Mouse (Mus musculus): Measurements from ENCODE around the gene Tas2r104. TPM values are rescaled to one million over a fixed set of nuclear protein-coding genes. Genes with fewer than 3 reads are reported as not detected.

Gene Tas2r104
- not detected for total RNA-seq (2023)

DNA sequence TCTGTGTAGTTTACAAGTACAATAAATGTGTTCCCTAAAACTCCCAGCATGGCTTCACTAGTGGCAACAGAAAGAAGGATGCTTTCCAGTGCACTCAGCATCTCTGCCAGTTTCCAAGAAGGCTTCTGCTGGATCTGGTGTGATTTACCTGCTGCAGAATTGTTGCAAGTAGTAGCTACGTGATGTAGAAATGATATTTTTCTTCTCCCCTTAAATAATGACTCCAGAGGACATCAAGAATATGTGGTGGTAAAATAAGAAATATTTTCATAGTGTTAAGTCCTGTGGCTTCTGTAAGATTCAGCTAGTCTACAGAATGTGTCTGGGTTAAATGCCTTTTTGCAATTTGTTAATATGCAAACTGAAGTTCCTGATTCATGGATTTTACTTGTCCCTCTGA, at the start of gene Tas2r104:
Gene Tas2r104, minus strand, starts transcription at position 101 of the 400 bp plus-strand sequence.

GRCm38 (mm10) chr6:131689963-131690362, 4.4 kb upstream of the Tas2r104 start, which contains the start of gene Tas2r114:
TSS of gene Tas2r114 (minus strand) at chr6:131690063.

DNA sequence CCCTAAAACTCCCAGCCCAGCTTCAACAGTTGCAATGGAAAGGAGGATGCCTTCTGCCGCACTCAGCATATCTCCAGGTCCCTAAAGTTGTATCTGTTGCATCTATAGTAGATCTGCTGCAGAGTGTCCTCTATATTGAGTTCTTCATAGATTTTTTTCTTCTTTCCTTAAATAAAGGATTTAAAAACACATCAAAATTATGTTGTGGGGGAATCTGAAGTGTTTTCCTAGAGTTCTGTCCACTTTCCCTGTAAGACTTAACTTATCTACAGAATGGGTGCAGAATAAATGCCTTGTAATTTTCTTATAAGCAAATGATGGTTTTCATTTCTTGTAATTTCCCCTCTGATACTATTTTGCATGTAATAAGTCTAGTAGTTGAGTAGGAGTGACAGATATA, 1.9 kb upstream of the Tas2r104 start, which contains the start of gene Tas2r105:
Gene Tas2r105, minus strand, starts transcription at position 101 of the 400 bp plus-strand sequence.

GRCm38 (mm10) chr6:131678786-131679185, 6.8 kb downstream of the Tas2r104 start, which contains the start of gene Tas2r106:
TSS of gene Tas2r106 (minus strand) at chr6:131678886.

GRCm38 (mm10) chr6:131660049-131660448, 25.5 kb downstream of the Tas2r104 start, which contains the start of gene Tas2r107:
TSS of gene Tas2r107 (minus strand) at chr6:131660149.

Other genes starting within 250 kb of the Tas2r104 start
- gene 5430401F13Rik, start 199.3 kb downstream of the Tas2r104 start, total RNA-seq (2023): not detected
- not detected for gene Gm6619, start 199.3 kb downstream of the Tas2r104 start, total RNA-seq (2023)
- not detected for gene Tas2r130, start 54.8 kb downstream of the Tas2r104 start, total RNA-seq (2023)
- gene Tas2r107, start 25.6 kb downstream of the Tas2r104 start, total RNA-seq (2023): not detected
- not detected for gene Tas2r106, start 6.9 kb downstream of the Tas2r104 start, total RNA-seq (2023)
- gene Tas2r105, start 1.8 kb upstream of the Tas2r104 start, total RNA-seq (2023): not detected
- gene Tas2r114, start 4.3 kb upstream of the Tas2r104 start, total RNA-seq (2023): not detected